Mouse (Mus musculus): ENCODE measurements around the gene Mark3.

DNA sequence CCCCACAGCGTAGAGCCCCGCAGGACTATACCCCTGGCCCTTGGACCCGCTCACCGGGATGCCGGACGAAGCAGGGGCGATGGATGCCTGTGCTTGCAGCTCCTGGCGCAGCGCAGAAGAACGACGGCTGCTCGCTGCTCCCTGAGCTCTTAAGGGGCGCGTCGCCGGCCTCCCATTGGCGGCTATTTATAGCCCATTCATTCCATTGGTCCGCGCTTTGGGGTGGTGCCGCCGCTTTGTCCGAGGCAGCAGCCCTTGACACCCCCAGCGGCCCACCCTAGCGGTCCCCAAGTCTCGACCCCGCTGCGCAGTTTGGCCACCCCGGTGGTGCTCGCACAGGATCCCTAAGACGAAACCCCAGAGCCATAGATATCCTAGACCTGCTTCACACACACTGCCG is 97.9 kb downstream of the Mark3 start, which contains the start of gene Ckb:
- TF ChIP-seq UBTF (IDR thresholded peaks at IDR 0.05; ENCODE audit: borderline replicate concordance, insufficient read depth, low read depth, low read length): no peak
- TF ChIP-seq ZNF384 (IDR thresholded peaks at IDR 0.05; ENCODE audit: low read depth, low read length): no peak
- no peak for TF ChIP-seq MAX (IDR thresholded peaks at IDR 0.05; ENCODE audit: low read length)
- no peak for TF ChIP-seq SMC3 (IDR thresholded peaks at IDR 0.05; ENCODE audit: low read depth, low read length)
- TF ChIP-seq MEF2A (IDR thresholded peaks at IDR 0.05; ENCODE audit: extremely low read depth, insufficient replicate concordance, low read depth, low read length, poor library complexity, severe bottlenecking): no peak
- TF ChIP-seq CTCF (IDR thresholded peaks at IDR 0.05 in 2 of 3, conservative IDR thresholded peaks at IDR 0.05 in 1 of 3; ENCODE audit: control insufficient read depth in 1 of 3, insufficient read depth in 1 of 3, low read depth in 2 of 3, low read length in 3 of 3, poor library complexity in 1 of 3, severe bottlenecking in 1 of 3): no peak
